26 mouse cellular contexts compared by ENCODE assay signal in genomic region chr2:81783059-81783458, GRCm38 (mm10).
DNase-seq lines count a peak whose midpoint lies in the region; ATAC-seq and TF ChIP-seq lines count a peak whose summit lies in the region.
"Had no signal": no experiment of that assay in that cellular context is flagged by ENCODE, and none has a peak within 500 bp of the region (broad histone marks: within the 10 kb centered on the region; RNA-seq: fewer than 3 reads in every experiment).

No protein-coding gene starts in this region.

- no peak overlapping the region for H3K4me2 ChIP-seq in intestine, embryonic 15.5 days (replicated peaks)
- no peak overlapping the region for H3K4me2 ChIP-seq in intestine, postnatal 0 days (replicated peaks; ENCODE audit: low read depth)
- no peak overlapping the region for H3K4me2 ChIP-seq in lung, embryonic 14.5 days
- H3K4me2 ChIP-seq in stomach, embryonic 14.5 days (replicated peaks; ENCODE audit: low read depth, low read length) = no peak overlapping the region
- H3K4me2 ChIP-seq in heart, embryonic 11.5 days = no peak overlapping the region
- H3K4me2 ChIP-seq: embryonic facial prominence, embryonic 15.5 days; forebrain, embryonic 13.5 days; heart, embryonic 15.5 days; limb, embryonic 15.5 days; liver, embryonic 15.5 days; lung, embryonic 15.5 days; midbrain, embryonic 12.5 days; neural tube, embryonic 15.5 days had no signal

- DNase-seq in adrenal gland, postnatal 14 days = peak; percentile 33
- DNase-seq in adrenal gland, postnatal 4 days (ENCODE audit: low spot score in 2 of 2) = no peak
- DNase-seq in lung, embryonic 14.5 days = peak; percentile 21
- no peak for DNase-seq in lung, postnatal 36 days
- DNase-seq: adrenal gland, postnatal 25 days; cerebellum, adult 8-10 months; gastrocnemius, postnatal 14 days; kidney, postnatal 4 days; right cerebral cortex, adult 18-20 months had no signal

- no peaks in the 10 kb centered on the region for H3K9me3 ChIP-seq in intestine, embryonic 15.5 days
- H3K9me3 ChIP-seq in intestine, postnatal 0 days (ENCODE audit: control insufficient read depth) = no peaks in the 10 kb centered on the region
- H3K9me3 ChIP-seq in lung, embryonic 14.5 days (ENCODE audit: low read depth, low read length) = no peaks in the 10 kb centered on the region
- H3K9me3 ChIP-seq in stomach, embryonic 14.5 days (ENCODE audit: control insufficient read depth, low read depth, low read length) = no peaks in the 10 kb centered on the region
- no peaks in the 10 kb centered on the region for H3K9me3 ChIP-seq in heart, embryonic 11.5 days (replicated peaks; ENCODE audit: control insufficient read depth, low read length)
- H3K9me3 ChIP-seq: embryonic facial prominence, embryonic 10.5 days; embryonic facial prominence, embryonic 15.5 days; forebrain, embryonic 13.5 days; heart, embryonic 15.5 days; limb, embryonic 10.5 days; limb, embryonic 15.5 days; liver, embryonic 15.5 days; lung, embryonic 15.5 days; midbrain, embryonic 12.5 days; neural tube, embryonic 15.5 days had no signal

- H3K27me3 ChIP-seq in intestine, embryonic 15.5 days (replicated peaks) = no peaks in the 10 kb centered on the region
- no peaks in the 10 kb centered on the region for H3K27me3 ChIP-seq in intestine, postnatal 0 days (replicated peaks; ENCODE audit: control insufficient read depth, insufficient read depth, low read length)
- H3K27me3 ChIP-seq in lung, embryonic 14.5 days (ENCODE audit: insufficient read depth, low read length) = no peaks in the 10 kb centered on the region
- H3K27me3 ChIP-seq in stomach, embryonic 14.5 days (ENCODE audit: control insufficient read depth, insufficient read depth, low read length) = no peaks in the 10 kb centered on the region
- H3K27me3 ChIP-seq in heart, embryonic 11.5 days (ENCODE audit: control insufficient read depth, insufficient read depth, low read length) = no peaks in the 10 kb centered on the region
- H3K27me3 ChIP-seq: embryonic facial prominence, embryonic 15.5 days; forebrain, embryonic 13.5 days; heart, embryonic 15.5 days; limb, embryonic 15.5 days; liver, embryonic 15.5 days; lung, embryonic 15.5 days; midbrain, embryonic 12.5 days; neural tube, embryonic 15.5 days had no signal

- no peaks in the 10 kb centered on the region for H3K36me3 ChIP-seq in intestine, embryonic 15.5 days
- H3K36me3 ChIP-seq in intestine, postnatal 0 days (ENCODE audit: control insufficient read depth, insufficient read depth) = no peaks in the 10 kb centered on the region
- no peaks in the 10 kb centered on the region for H3K36me3 ChIP-seq in lung, embryonic 14.5 days (ENCODE audit: insufficient read depth)
- H3K36me3 ChIP-seq in stomach, embryonic 14.5 days (ENCODE audit: control insufficient read depth, insufficient read depth, low read length) = no peaks in the 10 kb centered on the region
- no peaks in the 10 kb centered on the region for H3K36me3 ChIP-seq in heart, embryonic 11.5 days (ENCODE audit: control insufficient read depth, insufficient read depth, low read length)
- H3K36me3 ChIP-seq: embryonic facial prominence, embryonic 10.5 days; embryonic facial prominence, embryonic 15.5 days; G1E; heart, embryonic 15.5 days; limb, embryonic 10.5 days; limb, embryonic 15.5 days; liver, embryonic 15.5 days; lung, embryonic 15.5 days; midbrain, embryonic 12.5 days; neural tube, embryonic 15.5 days had no signal

- H3K4me3 ChIP-seq in intestine, embryonic 15.5 days (replicated peaks) = no peak overlapping the region
- H3K4me3 ChIP-seq in intestine, postnatal 0 days (ENCODE audit: low read depth, low read length) = no peak overlapping the region
- H3K4me3 ChIP-seq in lung, embryonic 14.5 days (ENCODE audit: low read depth, low read length) = no peak overlapping the region
- no peak overlapping the region for H3K4me3 ChIP-seq in stomach, embryonic 14.5 days (ENCODE audit: low read depth, low read length)
- H3K4me3 ChIP-seq in heart, embryonic 11.5 days (ENCODE audit: low read depth, low read length) = no peak overlapping the region
- H3K4me3 ChIP-seq: embryonic facial prominence, embryonic 10.5 days; embryonic facial prominence, embryonic 15.5 days; forebrain, embryonic 13.5 days; heart, embryonic 15.5 days; limb, embryonic 10.5 days; limb, embryonic 15.5 days; liver, embryonic 15.5 days; lung, embryonic 15.5 days; midbrain, embryonic 12.5 days; neural tube, embryonic 15.5 days had no signal

- no peak overlapping the region for H3K9ac ChIP-seq in intestine, embryonic 15.5 days
- H3K9ac ChIP-seq in intestine, postnatal 0 days (ENCODE audit: low read depth, low read length) = no peak overlapping the region
- H3K9ac ChIP-seq in lung, embryonic 14.5 days = no peak overlapping the region
- no peak overlapping the region for H3K9ac ChIP-seq in stomach, embryonic 14.5 days (replicated peaks; ENCODE audit: low read depth, low read length)
- H3K9ac ChIP-seq in heart, embryonic 11.5 days (ENCODE audit: low read depth, low read length) = no peak overlapping the region
- H3K9ac ChIP-seq: embryonic facial prominence, embryonic 15.5 days; forebrain, embryonic 13.5 days; heart, embryonic 15.5 days; limb, embryonic 15.5 days; liver, embryonic 15.5 days; lung, embryonic 15.5 days; midbrain, embryonic 12.5 days; neural tube, embryonic 15.5 days had no signal

- H3K27ac ChIP-seq in intestine, embryonic 15.5 days = no peak overlapping the region
- H3K27ac ChIP-seq in intestine, postnatal 0 days (ENCODE audit: low read depth, low read length) = no peak overlapping the region
- H3K27ac ChIP-seq in lung, embryonic 14.5 days (ENCODE audit: low read depth) = no peak overlapping the region
- H3K27ac ChIP-seq in stomach, embryonic 14.5 days (ENCODE audit: low read length) = no peak overlapping the region
- H3K27ac ChIP-seq in heart, embryonic 11.5 days (ENCODE audit: low read depth, low read length) = no peak overlapping the region
- H3K27ac ChIP-seq: embryonic facial prominence, embryonic 10.5 days; embryonic facial prominence, embryonic 15.5 days; forebrain, embryonic 13.5 days; heart, embryonic 15.5 days; kidney, postnatal 0 days; limb, embryonic 10.5 days; limb, embryonic 15.5 days; liver, embryonic 15.5 days; lung, embryonic 15.5 days; midbrain, embryonic 12.5 days; neural tube, embryonic 15.5 days had no signal

- 31% methylated on average over 4 of the region's 4 CpGs for WGBS in intestine, embryonic 15.5 days
- WGBS in intestine, postnatal 0 days = 24% methylated on average over 4 of the region's 4 CpGs
- WGBS in lung, embryonic 14.5 days = 39% methylated on average over 4 of the region's 4 CpGs
- 24% methylated on average over 4 of the region's 4 CpGs for WGBS in stomach, embryonic 14.5 days
- 75% methylated on average over 4 of the region's 4 CpGs for WGBS in heart, embryonic 11.5 days (ENCODE audit: insufficient replicate concordance)

- TF ChIP-seq CTCF in intestine, postnatal 0 days (IDR thresholded peaks at IDR 0.05; ENCODE audit: low read depth) = no peak
- no peak for TF ChIP-seq CTCF in lung, embryonic 14.5 days (IDR thresholded peaks at IDR 0.05; ENCODE audit: low read depth)

- no peaks in the 10 kb centered on the region for H3K4me1 ChIP-seq in intestine, embryonic 15.5 days (replicated peaks)
- H3K4me1 ChIP-seq in intestine, postnatal 0 days (replicated peaks; ENCODE audit: control insufficient read depth, insufficient read depth, low read length) = no peaks in the 10 kb centered on the region
- no peaks in the 10 kb centered on the region for H3K4me1 ChIP-seq in lung, embryonic 14.5 days (ENCODE audit: insufficient read depth)
- H3K4me1 ChIP-seq in stomach, embryonic 14.5 days (ENCODE audit: control insufficient read depth, insufficient read depth, low read length) = no peaks in the 10 kb centered on the region
- no peaks in the 10 kb centered on the region for H3K4me1 ChIP-seq in heart, embryonic 11.5 days (ENCODE audit: control insufficient read depth, insufficient read depth, low read length)
- H3K4me1 ChIP-seq: embryonic facial prominence, embryonic 10.5 days; embryonic facial prominence, embryonic 15.5 days; forebrain, embryonic 13.5 days; heart, embryonic 15.5 days; limb, embryonic 10.5 days; limb, embryonic 15.5 days; liver, embryonic 15.5 days; lung, embryonic 15.5 days; midbrain, embryonic 12.5 days; neural tube, embryonic 15.5 days had no signal

- peak; percentile 49 for ATAC-seq in intestine, embryonic 15.5 days
- ATAC-seq in intestine, postnatal 0 days = no peak
- ATAC-seq in lung, embryonic 14.5 days (ENCODE audit: insufficient read depth) = no peak
- 0 out of 2 replicates have a peak, but pooled peaks have one; percentile 56 for ATAC-seq in stomach, embryonic 14.5 days (ENCODE audit: insufficient number of reproducible peaks, insufficient read depth, low FRiP score, low read depth)
- ATAC-seq in heart, embryonic 11.5 days (replicated peaks; ENCODE audit: insufficient number of reproducible peaks, low FRiP score, low TSS enrichment) = no peak
- ATAC-seq: forebrain, embryonic 13.5 days; hindbrain, embryonic 16.5 days had no signal

Comparison
In these comparisons a context has a peak if more than half of its experiments do, and no peak if none do; other contexts are left out.
1. DNase-seq: peak in adrenal gland, postnatal 14 days (single experiment) and lung, embryonic 14.5 days (single experiment); none in adrenal gland, postnatal 4 days (0 of 2) and lung, postnatal 36 days (single experiment).
2. ATAC-seq: peak in intestine, embryonic 15.5 days (single experiment) and stomach, embryonic 14.5 days (single experiment); none in intestine, postnatal 0 days (single experiment), lung, embryonic 14.5 days (single experiment) and heart, embryonic 11.5 days (single experiment).